Mouse (Mus musculus) ES-E14 (cell line): ENCODE data around the gene Vmn2r108. TPM values are rescaled to one million over a fixed set of nuclear protein-coding genes. Genes with fewer than 3 reads are reported as not detected.

ENCODE experiments used
- DNase-seq: peaks from one replicate; pipeline ENCODE4 v3.0.0-alpha.2; 2013; ENCODE audit warnings: low read depth, low spot score
- H3K27ac ChIP-seq: 2 replicates; pipeline ENCODE4 v1.5.1; 2012; ENCODE audit warnings: low read depth, mild to moderate bottlenecking, low read length, moderate library complexity, mixed read lengths; ENCODE audit not compliant: poor library complexity, insufficient read depth, severe bottlenecking
- H3K36me3 ChIP-seq: 2 replicates; pipeline ENCODE4 v1.6.1; 2012; ENCODE audit warnings: mild to moderate bottlenecking, low read length, moderate library complexity, mixed read lengths; ENCODE audit not compliant: control insufficient read depth, poor library complexity, insufficient read depth, severe bottlenecking
- H3K4me1 ChIP-seq, 2 experiments: fragments of 150-350 bp in 1 of 2; sonication (generic) in 1 of 2; 2 replicates each; pipeline ENCODE4 v1.6.1; 2012; ENCODE audit warnings: low read length in 2 of 2, mild to moderate bottlenecking in 1 of 2, mixed read lengths in 1 of 2; ENCODE audit not compliant: control insufficient read depth in 2 of 2, insufficient read depth in 2 of 2, poor library complexity in 1 of 2
- H3K4me3 ChIP-seq, 2 experiments: fragments of 150-350 bp in 1 of 2; sonication (generic) in 1 of 2; 2 replicates each; pipeline ENCODE4 v1.5.1; 2012; ENCODE audit warnings: low read length in 2 of 2, low read depth in 1 of 2, mild to moderate bottlenecking in 1 of 2, mixed read lengths in 1 of 2; ENCODE audit not compliant: insufficient read depth in 1 of 2, poor library complexity in 1 of 2, severe bottlenecking in 1 of 2
- H3K9ac ChIP-seq: 2 replicates; pipeline ENCODE4 v1.6.1; 2012; ENCODE audit warnings: low read depth, mild to moderate bottlenecking, low read length, mixed read lengths; ENCODE audit not compliant: poor library complexity, insufficient read depth, severe bottlenecking
- H3K9me3 ChIP-seq: fragments of 150-350 bp; sonication (generic); 2 replicates; pipeline ENCODE4 v1.6.1; 2012; ENCODE audit warnings: low read depth, mild to moderate bottlenecking, low read length; ENCODE audit not compliant: control insufficient read depth, insufficient read depth
- CHD2 ChIP-seq: IDR thresholded peaks from 2 replicates; pipeline ENCODE4 v1.6.1; 2014; ENCODE audit warnings: mild to moderate bottlenecking, low read depth, low read length, inconsistent platforms
- HCFC1 ChIP-seq: IDR thresholded peaks from 2 replicates; pipeline ENCODE4 v1.6.1; 2012; ENCODE audit warnings: low read length, inconsistent platforms, borderline replicate concordance; ENCODE audit not compliant: insufficient read depth
- MAFK ChIP-seq: IDR thresholded peaks from 2 replicates; pipeline ENCODE4 v1.6.1; 2014; ENCODE audit warnings: mild to moderate bottlenecking, low read depth, low read length, inconsistent platforms; ENCODE audit not compliant: insufficient read depth
- ZC3H11A ChIP-seq: IDR thresholded peaks from 2 replicates; pipeline ENCODE4 v1.6.1; 2012; ENCODE audit warnings: low read depth, mild to moderate bottlenecking, inconsistent platforms, low read length, borderline replicate concordance
- ZNF384 ChIP-seq: IDR thresholded peaks from 2 replicates; pipeline ENCODE4 v1.6.1; 2012; ENCODE audit warnings: low read depth, low read length, inconsistent platforms
- in situ Hi-C, 2 experiments: fragments of 600-800 bp; cut with MboI; formaldehyde crosslinking; loops; one replicate each; pipeline ENCODE4 v1.15.1; 2025; ENCODE audit warnings: low sequenced_read_pairs in 2 of 2, inconsistent platforms in 1 of 2; ENCODE audit not compliant: unreplicated experiment in 2 of 2
- total RNA-seq: library from RNA; depleted of rRNA; stranded (reverse); fragments of 300-350 nt; gene quantifications from 2 replicates; pipeline ENCODE4 v1.2.3, GENCODE M21; 2012; rRNA removed

Gene Vmn2r108
- total RNA-seq, 1 experiment = not detected

DNA sequence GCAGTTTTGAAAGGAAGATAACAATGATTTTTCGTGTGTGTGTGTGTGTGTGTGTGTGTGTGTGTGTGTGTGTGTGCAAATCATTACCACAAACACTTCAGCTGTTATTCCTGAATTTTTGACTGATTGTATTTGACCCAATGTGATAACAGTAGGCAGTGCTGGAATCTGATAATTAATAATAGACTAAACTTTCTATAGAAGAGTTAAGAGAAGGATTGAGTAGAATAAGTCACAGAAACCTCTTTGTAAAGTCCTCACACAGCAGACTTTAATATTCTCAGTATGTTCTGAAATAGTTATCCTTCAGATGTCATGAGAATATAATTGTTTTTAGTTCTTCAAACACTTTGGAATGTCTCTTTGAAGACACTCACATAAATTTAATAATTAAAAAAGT is 67.3 kb downstream of the Vmn2r108 start, which contains the start of gene Vmn1r224:
Vmn1r224 (plus strand) TSS at position 301 of the 400 bp plus-strand sequence.
- Histone ChIP-seq H3K36me3 (no peaks in the 10 kb centered on the region), H3K9ac (no peak within 1 kb of the TSS), H3K27ac (no peak within 1 kb of the TSS), H3K4me3 (no peak within 1 kb of the TSS), H3K9me3 (no peaks in the 10 kb centered on the region), H3K4me1 (no peaks in the 10 kb centered on the region)
- TF ChIP-seq MAFK = no peak
- TF ChIP-seq HCFC1 = no peak
- TF ChIP-seq ZC3H11A = no peak
- TF ChIP-seq ZNF384 = no peak
- no peak for TF ChIP-seq CHD2
- in situ Hi-C loops = no loop called here
- DNase-seq = no peak

Other genes starting within 250 kb of the Vmn2r108 start
- gene Vmn2r105, start 246.3 kb downstream of the Vmn2r108 start, total RNA-seq = not detected in 2 replicates
- not detected in 2 replicates for gene Vmn2r106, start 195.8 kb downstream of the Vmn2r108 start, total RNA-seq
- not detected in 2 replicates for gene Vmn2r107, start 136.1 kb downstream of the Vmn2r108 start, total RNA-seq
- not detected in 2 replicates for gene Vmn1r224, start 67.2 kb downstream of the Vmn2r108 start, total RNA-seq
- not detected in 2 replicates for gene Vmn1r225, start 16.8 kb upstream of the Vmn2r108 start, total RNA-seq
- not detected in 2 replicates for gene Vmn2r109, start 83.4 kb upstream of the Vmn2r108 start, total RNA-seq
- gene Vmn2r110, start 115.1 kb upstream of the Vmn2r108 start, total RNA-seq = not detected in 2 replicates
- not detected in 2 replicates for gene Fpr-rs3, start 143.5 kb upstream of the Vmn2r108 start, total RNA-seq
- gene Vmn1r226, start 201.5 kb upstream of the Vmn2r108 start, total RNA-seq = not detected in 2 replicates
- 0.16 and 0.22 TPM in 2 replicates for gene Vmn1r227, start 248.5 kb upstream of the Vmn2r108 start, total RNA-seq